Mouse (Mus musculus): ENCODE results near the gene Siva1.
A peak's percentile ranks its signal among the peaks of the same experiment; 100 is the strongest.

The Siva1 gene

GRCm38 (mm10) chr12:112659109-112659508, 14.6 kb downstream of the Siva1 start:
- peak; percentile 52 for DNase-seq (ENCODE audit: low spot score)

DNA sequence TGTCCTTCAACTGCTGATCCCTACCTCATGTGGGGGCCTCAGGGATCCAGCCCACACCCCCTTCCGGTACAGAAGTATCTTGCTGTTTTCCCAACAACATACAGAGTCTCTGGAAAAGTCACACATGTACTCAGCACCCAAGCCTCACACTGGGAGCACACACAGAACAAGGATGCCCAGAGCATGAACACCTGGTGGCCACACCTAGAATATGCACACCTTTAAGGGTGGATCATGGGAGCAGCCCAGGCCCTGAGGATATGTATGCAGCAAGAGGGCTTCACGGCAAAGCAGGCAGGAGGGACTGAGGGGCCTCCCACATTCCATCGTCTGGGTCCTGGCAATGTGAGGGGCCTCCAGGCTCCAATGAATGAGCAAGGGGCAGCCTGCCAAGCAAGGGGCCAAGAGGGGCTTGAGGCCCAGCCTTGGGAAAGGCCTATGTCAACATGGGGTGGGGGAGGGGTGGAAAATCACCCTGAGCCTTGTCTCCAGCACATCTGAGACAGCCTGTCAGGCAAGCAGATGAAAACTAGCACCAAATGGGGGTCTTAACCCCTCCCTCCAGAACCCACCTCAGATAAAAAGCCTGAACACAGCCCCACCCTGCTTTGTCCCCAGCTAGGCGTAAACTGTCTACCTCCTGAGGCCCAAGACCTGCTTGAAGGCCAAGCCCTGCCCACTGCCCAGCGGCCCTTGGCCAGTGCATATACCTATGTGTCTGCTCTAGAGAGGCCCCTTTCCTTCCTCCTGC, 16.3 kb downstream of the Siva1 start:
- peak; percentile 73 for DNase-seq (ENCODE audit: low spot score)

DNA sequence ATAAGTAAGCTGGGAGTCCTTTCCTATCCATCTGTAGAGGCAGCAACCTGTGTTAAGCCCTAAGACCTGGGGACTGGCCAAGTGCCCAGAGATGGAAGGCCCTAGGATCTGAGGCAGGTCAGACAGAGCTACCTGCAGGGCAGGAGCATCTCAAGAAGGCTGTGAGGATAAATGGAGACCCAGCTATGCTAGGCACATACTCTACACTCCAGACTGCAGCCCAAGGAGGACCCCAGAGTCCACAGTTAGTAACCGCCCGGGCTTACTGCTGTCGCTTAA, 16.8 kb downstream of the Siva1 start:
- DNase-seq (ENCODE audit: low spot score) = no peak

- DNase-seq (ENCODE audit: low spot score) = no peak
Observed at GRCm38 (mm10) chr12:112661851-112662250, 17.4 kb downstream of the Siva1 start.

DNA sequence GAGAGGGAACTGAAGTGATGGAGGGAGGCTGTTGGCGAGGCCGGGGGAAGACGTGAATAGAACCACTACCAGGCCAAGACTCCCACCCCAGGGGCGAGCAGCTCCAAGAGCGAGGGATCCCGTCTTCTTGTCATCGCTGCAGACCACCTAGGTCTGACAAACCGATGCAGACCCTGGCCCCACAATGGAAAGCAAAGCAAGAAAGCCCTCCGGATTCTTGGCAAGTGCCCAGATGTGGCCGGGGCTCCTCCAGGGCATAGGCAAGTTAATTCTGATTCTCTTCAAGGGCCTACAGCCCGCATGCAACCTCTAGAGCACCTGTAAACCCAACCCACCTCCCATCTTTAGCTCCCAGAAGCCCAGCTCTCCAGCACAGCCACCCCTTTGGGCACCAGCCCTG, 18.8 kb downstream of the Siva1 start:
- no peak for DNase-seq (ENCODE audit: low spot score)

GRCm38 (mm10) chr12:112663716-112664115, 19.2 kb downstream of the Siva1 start:
- no peak for DNase-seq (ENCODE audit: low spot score)

GRCm38 (mm10) chr12:112664124-112664523, 19.6 kb downstream of the Siva1 start:
- DNase-seq (ENCODE audit: low spot score) = no peak

GRCm38 (mm10) chr12:112664656-112665055, 20.2 kb downstream of the Siva1 start:
- no peak for DNase-seq (ENCODE audit: low spot score)

DNA sequence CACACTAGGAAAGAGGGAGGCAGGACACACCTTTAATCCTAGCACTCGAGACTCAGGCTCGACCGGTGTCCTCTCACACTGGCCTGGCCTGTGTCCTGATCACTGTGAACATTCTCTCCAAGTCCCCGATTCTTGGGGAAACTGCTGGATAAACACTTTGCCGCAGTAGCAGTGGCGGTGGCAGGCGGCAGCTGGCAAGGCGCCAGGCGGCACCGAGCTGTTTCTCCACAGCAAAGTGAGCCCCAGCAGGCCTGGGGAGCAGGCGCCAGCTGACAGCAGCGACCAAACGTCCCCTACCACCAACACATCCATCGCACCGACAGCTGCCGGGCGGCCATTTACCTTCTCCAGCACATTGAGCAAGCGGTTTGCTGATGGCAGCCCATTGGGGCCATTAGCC, 21.0 kb downstream of the Siva1 start:
- no peak for DNase-seq (ENCODE audit: low spot score)

DNA sequence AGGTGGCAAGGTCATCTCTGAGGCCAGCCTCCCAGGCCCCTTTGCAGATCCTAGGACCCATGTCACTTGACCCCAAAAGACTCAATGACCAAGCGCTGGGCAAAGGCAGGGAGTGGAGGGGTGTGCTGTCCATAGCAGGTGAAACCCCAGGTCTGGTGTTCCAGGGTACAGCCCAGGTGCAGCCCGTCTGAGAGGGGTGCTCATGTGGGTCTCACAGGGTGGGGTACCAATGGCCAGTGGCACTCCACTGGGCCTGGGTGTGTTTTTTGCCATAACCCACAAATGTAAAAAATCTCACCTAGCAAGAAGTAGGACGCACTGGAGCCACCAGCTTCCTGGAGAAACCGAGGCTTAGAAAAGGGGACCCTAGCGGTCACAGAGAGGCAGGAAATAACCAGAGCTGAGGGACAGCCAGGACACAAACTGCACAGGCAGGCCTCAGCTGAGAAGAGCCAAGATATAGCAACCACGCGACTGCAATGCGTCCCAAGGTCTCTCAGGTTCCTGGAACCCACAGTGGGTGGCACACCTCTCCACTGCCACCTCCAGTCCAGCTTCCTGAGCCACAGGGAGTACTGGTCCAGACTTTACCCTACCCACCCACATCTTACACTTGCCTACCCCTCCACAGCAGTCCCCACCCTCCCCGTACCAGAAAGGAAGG, 21.5 kb downstream of the Siva1 start:
- DNase-seq (ENCODE audit: low spot score) = no peak

DNA sequence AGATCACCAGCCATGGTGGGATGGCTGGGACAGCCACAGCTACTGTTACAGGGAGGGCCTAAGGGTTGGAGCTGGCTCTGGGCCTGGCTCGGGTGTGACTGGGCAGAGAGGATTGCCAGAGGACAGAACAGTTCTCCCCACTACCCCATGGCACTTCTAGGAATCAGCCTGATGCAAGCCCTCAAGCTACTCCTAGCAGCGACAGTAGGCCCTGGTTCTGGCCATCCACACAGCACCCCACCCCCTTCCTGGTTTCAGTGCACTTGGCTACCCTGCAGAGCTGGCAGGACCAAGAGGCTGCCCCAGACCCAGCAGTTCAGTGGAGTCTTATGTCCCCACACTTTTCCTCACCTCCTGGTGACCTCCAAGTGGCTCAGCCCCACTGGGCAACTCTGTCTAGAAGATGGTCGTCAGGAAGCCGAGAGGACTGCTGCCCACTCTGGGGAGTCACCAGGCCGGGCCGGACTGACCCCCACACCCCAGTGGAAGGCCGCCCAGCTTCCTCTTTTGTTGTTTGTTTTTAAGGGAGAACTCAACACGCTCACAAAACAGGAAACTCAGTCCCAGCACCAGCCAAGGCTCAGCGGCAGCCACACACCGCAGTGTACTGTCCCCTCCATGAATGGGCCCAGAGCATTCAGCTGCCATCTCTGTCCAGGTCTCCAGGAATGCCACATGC, 23.3 kb downstream of the Siva1 start:
- DNase-seq (ENCODE audit: low spot score) = no peak

- DNase-seq (ENCODE audit: low spot score) = peak; percentile 43
Observed at GRCm38 (mm10) chr12:112670718-112671393, 26.4 kb downstream of the Siva1 start.

DNA sequence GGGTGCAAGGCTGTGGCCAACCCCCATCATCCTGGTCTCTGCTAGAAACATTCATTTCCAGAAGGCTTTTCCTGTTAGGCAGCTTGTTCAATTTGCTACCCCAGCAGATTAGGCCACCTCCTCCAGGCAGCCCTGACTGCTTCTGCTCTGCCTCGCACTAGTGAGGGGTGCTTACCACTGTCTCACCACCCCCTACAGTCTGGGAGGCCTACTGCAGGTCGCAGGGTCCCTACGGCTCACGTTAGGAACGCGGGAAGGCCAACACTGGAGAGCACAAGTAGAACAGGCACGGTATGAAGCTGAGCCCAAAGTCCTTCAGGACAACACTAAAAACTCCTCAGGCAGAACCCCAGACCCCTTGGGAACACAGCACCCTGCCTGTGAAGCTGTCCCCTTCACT, 27.4 kb downstream of the Siva1 start:
- peak; percentile 35 for DNase-seq (ENCODE audit: low spot score)

- peak; percentile 62 for DNase-seq (ENCODE audit: low spot score)
Observed at GRCm38 (mm10) chr12:112672744-112673575, 28.5 kb downstream of the Siva1 start.

DNA sequence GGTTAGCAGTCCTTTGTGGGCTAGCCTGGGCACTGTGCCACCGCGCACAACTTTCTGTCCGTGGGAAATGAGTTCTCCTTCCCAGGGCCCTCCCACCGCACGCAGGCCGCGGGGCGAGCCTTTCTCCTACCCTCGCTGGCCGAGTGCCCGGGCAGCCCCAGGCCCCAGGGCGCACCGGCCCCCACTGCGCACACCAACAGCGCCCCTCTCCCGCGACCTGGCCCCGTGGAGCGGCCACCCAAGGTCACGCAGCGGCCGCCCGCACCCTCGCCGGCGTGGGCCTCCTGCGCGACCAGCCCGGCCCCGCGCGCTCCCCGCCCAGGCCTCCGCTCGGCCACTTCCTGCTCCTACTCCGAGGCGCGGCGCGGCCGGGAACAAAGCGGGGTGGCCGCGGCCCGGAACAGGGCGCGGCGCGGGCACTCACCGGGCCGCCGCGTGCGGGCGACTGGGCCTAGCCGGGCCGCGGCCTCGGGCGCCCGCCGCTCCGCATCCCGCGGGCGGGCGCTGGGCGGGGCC, 29.2 kb downstream of the Siva1 start:
- DNase-seq (ENCODE audit: low spot score) = no peak

GRCm38 (mm10) chr12:112674132-112675011, 29.9 kb downstream of the Siva1 start, which contains the start of gene Akt1:
Akt1 (minus strand) TSS chr12:112674884.
- DNase-seq (ENCODE audit: low spot score) = peak; percentile 68

- peak; percentile 94 for DNase-seq (ENCODE audit: low spot score)
Observed at GRCm38 (mm10) chr12:112675245-112676035, 31.0 kb downstream of the Siva1 start.

DNA sequence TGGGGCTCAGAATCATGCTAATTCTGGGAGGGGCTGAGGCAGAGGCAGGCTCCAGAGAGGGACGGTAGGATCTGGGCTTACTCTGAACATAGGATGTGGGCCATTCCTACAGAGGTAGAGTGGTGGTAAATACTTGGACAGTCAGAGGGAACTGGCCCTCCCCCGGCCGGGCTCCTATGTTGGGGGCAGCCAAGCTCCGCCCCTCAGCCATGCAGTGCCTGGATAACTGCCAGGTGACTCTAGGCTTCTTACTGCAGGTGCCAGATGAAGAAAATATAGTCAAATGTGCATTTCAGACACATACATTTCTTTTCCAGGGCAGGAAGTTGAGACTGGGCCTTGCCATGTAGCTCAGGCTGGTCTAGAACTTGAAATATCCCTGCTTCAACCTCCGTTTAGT, 32.6 kb downstream of the Siva1 start:
- DNase-seq (ENCODE audit: low spot score) = no peak

GRCm38 (mm10) chr12:112677943-112678554, 33.6 kb downstream of the Siva1 start:
- DNase-seq (ENCODE audit: low spot score) = no peak
